Mouse (Mus musculus) inflammation-experienced regulatory T-cells, adult 6 months (primary cell): ENCODE measurements around the gene Creld1. TPM values are rescaled to one million over a fixed set of nuclear protein-coding genes. Genes with fewer than 3 reads are reported as not detected.
A peak's percentile ranks its signal among the peaks of the same experiment; 100 is the strongest.

Experiments
- ATAC-seq: one replicate; pipeline ENCODE4 v1.8.0; 2017
- polyA plus RNA-seq, 3 experiments: library from polyadenylated mRNA; unstranded; fragments of 100-300 nt; shearing (Covaris generic); gene quantifications; one replicate each; pipeline ENCODE4 v1.2.1; 2017

Creld1 gene
- polyA plus RNA-seq, 3 experiments from 2014 or later = 6.1 to 9.2 (median 8.1) TPM

DNA sequence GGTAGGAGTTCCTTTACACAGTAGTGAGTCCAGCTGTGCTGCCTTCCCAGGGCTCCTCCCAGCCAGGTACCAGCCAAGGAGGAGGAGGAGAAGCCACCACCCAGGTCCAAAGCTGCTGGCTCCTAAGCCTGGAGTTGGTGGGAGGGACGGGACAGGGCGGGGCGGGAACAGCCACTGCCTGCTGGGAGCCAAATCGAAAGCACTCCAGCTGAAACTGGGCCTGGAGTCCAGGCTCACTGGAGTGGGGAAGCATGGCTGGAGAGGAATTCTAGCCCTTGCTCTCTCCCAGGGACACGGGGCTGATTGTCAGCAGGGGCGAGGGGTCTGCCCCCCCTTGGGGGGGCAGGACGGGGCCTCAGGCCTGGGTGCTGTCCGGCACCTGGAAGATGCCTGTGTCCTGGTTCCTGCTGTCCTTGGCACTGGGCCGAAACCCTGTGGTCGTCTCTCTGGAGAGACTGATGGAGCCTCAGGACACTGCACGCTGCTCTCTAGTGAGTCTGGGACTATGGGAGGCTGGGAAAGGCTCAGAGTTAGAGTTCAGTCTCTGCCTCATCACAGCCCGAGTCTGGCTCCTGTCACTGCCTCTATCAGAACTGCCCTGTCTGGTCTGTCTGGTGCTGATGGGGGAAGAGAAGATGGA is 11.7 kb upstream of the Creld1 start, which contains the start of gene Il17rc:
Gene Il17rc, plus strand, starts transcription at position 131 of the 640 bp plus-strand sequence.
- ATAC-seq = no peak

GRCm38 (mm10) chr6:113472061-113472460 is 11.0 kb upstream of the Creld1 start:
- ATAC-seq = no peak

DNA sequence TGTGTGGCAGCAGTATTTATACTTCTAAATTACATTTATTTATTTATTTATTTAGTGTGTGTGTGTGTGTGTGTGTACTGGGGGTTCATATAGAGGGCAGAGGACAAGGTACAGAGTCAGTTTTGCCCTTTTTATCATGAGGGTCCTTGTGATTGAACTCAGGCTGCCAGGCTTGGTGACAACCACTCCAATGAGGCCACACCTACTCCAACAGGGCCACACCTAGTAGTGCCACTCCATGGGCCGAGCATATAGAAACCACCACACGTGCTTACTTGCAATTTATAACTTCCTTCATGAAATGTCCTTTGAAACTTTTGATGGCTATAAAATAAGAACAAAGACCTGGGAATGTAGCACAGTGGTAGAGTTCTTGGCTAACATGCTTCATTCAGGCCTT is 9.9 kb upstream of the Creld1 start:
- no peak for ATAC-seq

- ATAC-seq = no peak
Measured at GRCm38 (mm10) chr6:113473715-113474114, 9.4 kb upstream of the Creld1 start.

DNA sequence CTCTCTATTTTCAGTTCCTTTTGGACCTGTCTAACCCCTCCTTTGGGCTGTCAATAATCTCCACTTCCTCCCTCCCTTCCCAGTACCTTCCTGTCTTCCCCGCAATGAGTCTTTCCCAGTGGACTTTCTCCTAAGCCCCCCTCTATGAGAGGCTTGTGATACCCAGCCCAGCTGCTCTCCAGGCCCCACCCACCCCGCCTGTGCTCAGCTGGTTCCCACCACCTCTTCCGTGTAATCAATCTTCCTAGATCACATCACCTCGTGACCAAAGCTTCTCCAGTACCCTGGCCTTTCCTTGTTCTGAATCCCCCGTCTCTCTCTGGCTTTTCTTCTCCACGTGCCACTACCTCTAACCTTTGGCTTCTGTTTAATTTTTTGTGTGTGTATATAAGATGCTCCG is 5.7 kb upstream of the Creld1 start:
- no peak for ATAC-seq

GRCm38 (mm10) chr6:113478906-113479305 is 4.2 kb upstream of the Creld1 start:
- ATAC-seq = no peak

DNA sequence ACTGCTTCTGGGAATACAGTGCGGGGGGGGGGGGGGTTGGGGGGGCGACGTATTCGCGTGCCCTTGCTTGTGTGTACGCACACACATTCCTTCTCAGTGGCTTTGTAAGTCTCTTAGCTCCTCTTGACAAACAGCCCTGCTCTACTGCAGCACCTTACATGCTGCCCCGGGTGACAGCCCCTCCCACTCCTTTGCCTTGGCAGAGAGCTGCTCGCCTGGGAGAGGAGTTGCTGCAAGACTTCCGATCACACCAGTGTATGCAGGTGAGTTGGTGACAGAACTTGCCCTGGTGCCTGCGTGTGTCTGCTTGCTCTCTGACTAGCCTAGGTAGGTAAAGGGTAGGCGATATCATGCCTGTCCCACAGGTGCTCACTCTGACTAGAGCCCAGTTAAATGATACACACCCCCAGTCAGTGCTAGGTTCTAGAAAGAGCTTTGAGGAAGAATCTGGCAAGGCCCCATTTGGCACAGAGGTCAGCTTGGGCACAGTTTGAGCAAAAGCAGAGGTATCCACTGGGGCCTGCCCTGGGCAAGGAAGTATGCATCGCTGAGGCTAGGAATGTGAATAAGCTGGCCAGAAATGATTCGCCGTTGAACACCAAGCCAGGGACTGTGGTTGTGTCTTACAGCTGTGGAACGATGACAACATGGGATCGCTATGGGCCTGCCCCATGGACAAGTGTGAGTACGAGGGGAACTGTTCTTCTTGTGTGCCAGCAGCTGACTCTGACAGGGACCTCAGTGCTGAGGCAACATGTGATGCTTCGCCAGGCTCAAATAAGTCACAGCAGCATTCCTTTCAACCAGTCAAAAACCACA is 2.3 kb upstream of the Creld1 start:
- no peak for ATAC-seq

DNA sequence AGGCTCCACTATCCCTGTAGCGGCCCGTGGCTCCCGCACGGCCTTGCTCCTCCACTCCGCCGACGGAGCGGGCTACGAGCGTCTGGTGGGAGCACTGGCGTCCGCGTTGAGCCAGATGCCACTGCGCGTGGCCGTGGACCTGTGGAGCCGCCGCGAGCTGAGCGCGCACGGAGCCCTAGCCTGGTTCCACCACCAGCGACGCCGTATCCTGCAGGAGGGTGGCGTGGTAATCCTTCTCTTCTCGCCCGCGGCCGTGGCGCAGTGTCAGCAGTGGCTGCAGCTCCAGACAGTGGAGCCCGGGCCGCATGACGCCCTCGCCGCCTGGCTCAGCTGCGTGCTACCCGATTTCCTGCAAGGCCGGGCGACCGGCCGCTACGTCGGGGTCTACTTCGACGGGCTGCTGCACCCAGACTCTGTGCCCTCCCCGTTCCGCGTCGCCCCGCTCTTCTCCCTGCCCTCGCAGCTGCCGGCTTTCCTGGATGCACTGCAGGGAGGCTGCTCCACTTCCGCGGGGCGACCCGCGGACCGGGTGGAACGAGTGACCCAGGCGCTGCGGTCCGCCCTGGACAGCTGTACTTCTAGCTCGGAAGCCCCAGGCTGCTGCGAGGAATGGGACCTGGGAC is 509 bp upstream of the Creld1 start:
- peak; percentile 32 for ATAC-seq

DNA sequence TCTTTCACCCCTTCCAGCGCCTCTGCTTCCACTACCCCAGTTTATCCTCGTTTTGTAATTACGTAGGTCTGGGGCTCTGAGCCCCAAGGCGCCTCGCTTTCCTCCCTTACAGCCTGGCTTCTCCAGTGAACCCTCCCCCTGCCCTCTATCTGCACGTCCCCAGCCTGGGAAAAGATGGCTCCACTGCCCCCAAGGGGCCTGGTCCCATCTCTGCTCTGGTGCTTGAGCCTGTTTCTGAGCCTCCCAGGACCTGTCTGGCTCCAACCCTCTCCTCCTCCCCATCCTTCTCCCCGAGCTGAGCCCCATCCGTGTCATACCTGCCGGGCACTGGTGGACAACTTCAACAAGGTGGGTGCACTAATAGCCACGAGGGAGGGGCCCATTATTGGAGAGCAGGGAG is 632 bp downstream of the Creld1 start:
- peak; percentile 3 for ATAC-seq

GRCm38 (mm10) chr6:113487125-113487576 is 4.1 kb downstream of the Creld1 start:
- no peak for ATAC-seq

GRCm38 (mm10) chr6:113489410-113489809 is 6.3 kb downstream of the Creld1 start:
- no peak for ATAC-seq

DNA sequence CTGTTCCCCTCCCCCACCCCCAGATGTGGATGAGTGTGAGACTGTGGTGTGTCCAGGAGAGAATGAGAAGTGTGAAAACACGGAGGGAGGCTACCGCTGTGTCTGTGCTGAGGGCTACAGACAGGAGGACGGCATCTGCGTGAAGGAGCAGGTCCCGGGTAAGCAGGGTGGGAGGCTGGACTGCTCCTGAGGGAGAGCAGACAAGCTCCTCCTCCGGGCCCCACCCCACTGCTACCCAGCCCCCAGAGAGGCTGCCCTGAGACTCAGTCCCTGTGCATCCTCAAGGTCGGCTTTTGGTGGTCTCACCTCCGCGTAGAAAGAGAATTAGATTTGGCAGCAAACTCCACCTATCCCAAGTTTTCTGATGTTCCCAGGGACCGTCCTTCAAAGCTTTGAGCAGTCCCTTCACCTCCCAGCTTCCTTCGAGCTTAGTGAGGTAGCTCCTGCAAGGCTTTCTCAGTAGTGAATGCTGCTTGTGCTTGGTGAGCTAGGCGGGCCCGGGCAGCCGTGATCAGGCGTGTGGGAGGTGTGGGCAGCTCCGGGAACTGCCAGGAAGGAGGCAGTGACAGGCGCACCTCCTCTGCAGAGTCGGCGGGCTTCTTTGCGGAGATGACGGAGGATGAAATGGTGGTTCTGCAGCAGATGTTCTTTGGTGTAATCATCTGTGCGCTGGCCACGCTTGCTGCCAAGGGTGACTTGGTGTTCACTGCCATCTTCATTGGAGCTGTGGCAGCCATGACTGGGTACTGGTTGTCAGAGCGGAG is 9.2 kb downstream of the Creld1 start:
- ATAC-seq = no peak

DNA sequence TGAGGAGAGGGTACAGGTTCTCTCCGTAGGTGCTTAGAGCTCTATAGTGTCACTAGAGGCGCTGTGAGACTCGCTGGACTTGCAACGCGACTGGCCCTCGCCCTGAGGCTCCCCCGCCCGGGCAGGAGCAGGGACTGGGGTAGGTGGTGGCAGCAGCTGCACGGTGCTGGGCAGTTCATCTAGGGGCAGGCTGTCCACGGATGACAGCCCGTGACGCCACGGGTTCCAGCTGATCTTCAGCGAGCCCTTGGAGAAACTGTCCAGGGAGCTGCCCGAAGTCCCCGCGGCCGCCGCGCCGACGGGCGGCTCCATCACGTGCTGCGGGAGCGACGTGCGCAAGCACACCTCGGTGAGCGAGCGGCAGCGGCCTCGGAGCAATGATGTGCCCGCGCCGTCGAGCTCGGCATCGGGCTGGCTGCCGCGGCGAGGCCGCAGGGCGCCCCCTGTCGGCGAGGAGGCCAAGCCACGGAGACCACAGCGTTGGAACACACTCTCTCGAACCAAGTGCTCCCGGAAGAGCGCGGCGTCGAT is 11.2 kb downstream of the Creld1 start:
- ATAC-seq = peak; percentile 90

DNA sequence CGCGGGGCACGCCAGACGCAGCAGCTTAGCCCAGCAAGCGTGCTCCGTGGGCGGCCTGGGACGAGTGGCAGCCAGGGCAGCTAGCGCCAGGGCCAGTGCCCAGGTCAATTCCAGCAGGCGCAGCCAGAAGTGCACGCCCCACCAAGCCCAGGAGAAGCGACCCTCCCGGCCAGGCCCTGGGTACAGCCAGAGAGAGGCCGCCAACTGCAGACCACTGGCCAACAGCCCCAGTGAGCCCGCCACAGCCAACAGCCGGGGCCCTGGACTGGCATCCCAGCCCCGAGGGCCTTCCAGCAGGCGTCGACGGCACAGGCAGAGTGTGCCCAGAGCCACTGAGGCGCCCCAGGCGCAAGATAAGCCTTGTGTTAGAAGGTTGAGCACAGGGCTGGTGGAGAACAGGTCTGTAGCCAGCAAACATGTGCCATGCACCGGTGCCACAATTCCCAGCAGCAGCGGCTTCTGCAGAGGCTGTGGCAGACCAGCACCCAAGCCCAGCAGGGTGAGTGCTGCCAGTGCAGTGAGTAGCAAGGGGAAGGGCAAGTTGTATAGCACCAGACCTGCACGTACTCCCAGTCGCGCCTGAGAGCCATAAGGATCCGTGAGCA is 12.1 kb downstream of the Creld1 start:
- ATAC-seq = no peak

GRCm38 (mm10) chr6:113499346-113499745 is 16.2 kb downstream of the Creld1 start:
- no peak for ATAC-seq

DNA sequence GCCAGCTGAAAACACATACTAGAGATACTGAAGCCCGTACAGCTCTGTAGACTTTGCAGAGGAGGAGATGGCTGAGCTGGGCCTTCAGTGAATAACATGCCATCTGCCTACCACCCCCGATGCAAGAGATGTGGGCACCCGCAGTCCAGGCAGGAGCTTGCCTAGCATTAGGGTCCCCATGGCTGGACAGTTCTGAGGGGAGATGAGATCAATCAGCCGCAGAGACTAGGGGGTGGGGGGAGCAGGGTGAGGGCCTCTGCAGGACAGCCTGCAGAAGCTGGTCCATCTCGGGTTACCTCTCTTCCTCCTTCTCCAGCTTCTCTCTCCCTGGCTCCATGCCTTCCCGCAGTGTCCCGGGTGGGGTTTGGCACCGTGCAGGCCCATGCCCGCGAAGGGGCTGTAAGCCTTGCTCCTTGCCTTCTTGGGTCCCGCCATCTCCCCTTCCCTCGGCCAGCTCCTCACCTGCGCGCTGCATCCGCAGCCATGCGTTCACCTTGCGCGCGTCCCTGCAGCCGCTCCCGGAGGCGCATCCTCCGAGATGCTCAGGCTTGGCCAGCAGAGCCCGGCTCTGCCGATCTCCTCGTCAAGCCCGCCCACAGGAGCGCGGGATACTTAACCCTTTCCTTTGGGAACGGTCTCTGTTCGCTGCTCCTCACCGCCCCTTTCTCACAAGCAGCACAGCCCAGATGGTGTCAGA is 18.4 kb downstream of the Creld1 start, which contains the start of gene Prrt3:
Gene Prrt3, minus strand, starts transcription at position 544 of the 697 bp plus-strand sequence.
- no peak for ATAC-seq

DNA sequence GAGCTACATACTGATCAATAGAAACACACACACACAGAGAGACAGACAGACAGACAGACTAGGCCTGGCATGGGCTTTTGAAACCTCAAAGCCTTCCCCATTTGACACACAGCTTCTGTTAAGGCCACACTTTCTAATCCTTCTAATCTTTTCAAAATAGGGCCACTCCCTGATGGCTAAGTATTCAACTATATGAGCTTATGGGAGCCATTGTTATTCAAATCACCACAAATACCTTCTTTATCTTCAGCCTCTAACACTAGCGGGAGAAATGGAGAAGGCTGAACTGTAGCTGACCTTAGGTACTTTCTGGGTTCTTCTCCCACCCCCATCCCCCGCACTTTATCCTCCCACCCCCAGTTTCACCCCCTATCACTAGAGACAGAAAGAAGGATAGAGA is 19.7 kb downstream of the Creld1 start:
- no peak for ATAC-seq

- ATAC-seq = no peak
Measured at GRCm38 (mm10) chr6:113505689-113506088, 22.6 kb downstream of the Creld1 start.

- no peak for ATAC-seq
Measured at GRCm38 (mm10) chr6:113507130-113507529, 24.0 kb downstream of the Creld1 start.

DNA sequence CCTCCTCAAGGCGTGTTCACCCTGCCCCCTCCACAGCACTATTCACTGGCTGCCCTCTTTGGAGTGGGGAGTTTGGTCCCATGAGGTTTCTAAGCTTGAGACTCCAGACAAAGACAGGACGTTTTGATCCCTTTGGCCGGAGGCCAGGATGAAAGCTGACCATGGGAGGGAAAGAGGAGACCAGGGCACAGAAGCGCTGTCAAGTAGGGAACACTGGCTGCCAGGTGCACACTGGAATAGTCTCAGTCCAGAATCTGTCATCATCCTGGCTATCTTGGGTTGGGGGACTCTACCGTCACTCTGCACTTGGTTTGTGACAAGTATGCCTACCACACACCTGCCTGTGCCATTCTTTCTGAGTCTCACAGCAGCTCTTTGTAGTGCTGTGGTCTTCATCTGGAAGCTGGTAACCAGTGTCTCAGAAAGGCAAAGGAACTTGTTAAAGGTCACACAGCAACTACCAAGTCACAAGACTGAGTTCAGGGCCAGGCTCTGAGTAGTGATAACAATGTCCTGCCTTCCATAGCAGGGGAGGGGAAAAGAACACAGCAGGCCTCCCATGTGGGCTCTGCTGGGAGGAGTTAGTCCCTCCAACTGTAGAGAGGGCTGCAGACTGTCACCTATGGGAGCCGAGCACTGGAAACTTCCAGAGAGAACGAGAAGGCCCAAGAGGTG is 25.3 kb downstream of the Creld1 start:
- no peak for ATAC-seq

- ATAC-seq = no peak
Measured at GRCm38 (mm10) chr6:113508947-113509280, 25.8 kb downstream of the Creld1 start.
